8 mouse cellular contexts compared by ENCODE assay signal in genomic region chr7:116161544-116161943, GRCm38 (mm10).
DNase-seq lines count a peak whose midpoint lies in the region; ATAC-seq lines count a peak whose summit lies in the region.

No protein-coding gene starts in this region.

- peaks cover 8% of the 10 kb centered on the region; the same call in 1 of the 2 replicates for H3K4me1 ChIP-seq in heart, embryonic 10.5 days
- peaks cover under 1% of the 10 kb centered on the region; the same call in 1 of the 2 replicates for H3K4me1 ChIP-seq in midbrain, embryonic 10.5 days
- H3K4me1 ChIP-seq in stomach, embryonic 16.5 days (ENCODE audit: control insufficient read depth, insufficient read depth, low read length) = no peaks in the 10 kb centered on the region

- H3K27ac ChIP-seq in heart, embryonic 10.5 days = no peak overlapping the region
- no peak overlapping the region for H3K27ac ChIP-seq in midbrain, embryonic 10.5 days (replicated peaks)
- H3K27ac ChIP-seq in stomach, embryonic 16.5 days (ENCODE audit: low read length) = no peak overlapping the region

- H3K4me3 ChIP-seq in heart, embryonic 10.5 days = no peak overlapping the region
- H3K4me3 ChIP-seq in midbrain, embryonic 10.5 days = no peak overlapping the region
- no peak overlapping the region for H3K4me3 ChIP-seq in stomach, embryonic 16.5 days (replicated peaks; ENCODE audit: low read length)

- peaks cover 88% of the 10 kb centered on the region for H3K36me3 ChIP-seq in heart, embryonic 10.5 days
- H3K36me3 ChIP-seq in midbrain, embryonic 10.5 days = peaks cover 72% of the 10 kb centered on the region
- peaks cover 3% of the 10 kb centered on the region; the same call in 1 of the 2 replicates for H3K36me3 ChIP-seq in stomach, embryonic 16.5 days (ENCODE audit: control insufficient read depth, insufficient read depth, low read length)

- no peak overlapping the region for H3K9ac ChIP-seq in stomach, embryonic 16.5 days (ENCODE audit: low read length)

- ATAC-seq in stomach, embryonic 16.5 days (ENCODE audit: insufficient read depth, low FRiP score) = peak; percentile 35; the same call in 1 of the 2 replicates

- intact Hi-C loops in heart, postnatal 10 days (cut with DNase I) = loop anchor here (1.0 to 2.0 kb wide), 4 partner anchors 29 to 161 kb away; no protein-coding TSS in a partner anchor

- H3K4me2 ChIP-seq in stomach, embryonic 16.5 days (ENCODE audit: low read depth, low read length) = no peak overlapping the region

- 21% methylated on average over 5 of the region's 5 CpGs for WGBS in heart, embryonic 10.5 days
- 20% methylated on average over 5 of the region's 5 CpGs for WGBS in large intestine, adult 2 months
- WGBS in midbrain, embryonic 10.5 days = 27% methylated on average over 5 of the region's 5 CpGs
- 18% methylated on average over 5 of the region's 5 CpGs for WGBS in stomach, embryonic 16.5 days

- no peaks in the 10 kb centered on the region for H3K27me3 ChIP-seq in heart, embryonic 10.5 days (ENCODE audit: insufficient read depth, poor library complexity, severe bottlenecking)
- H3K27me3 ChIP-seq in midbrain, embryonic 10.5 days (ENCODE audit: low read depth, poor library complexity, severe bottlenecking) = no peaks in the 10 kb centered on the region
- H3K27me3 ChIP-seq in stomach, embryonic 16.5 days (ENCODE audit: control insufficient read depth, insufficient read depth, low read length) = no peaks in the 10 kb centered on the region

- no peaks in the 10 kb centered on the region for H3K9me3 ChIP-seq in heart, embryonic 10.5 days
- no peaks in the 10 kb centered on the region for H3K9me3 ChIP-seq in midbrain, embryonic 10.5 days (replicated peaks)
- H3K9me3 ChIP-seq in stomach, embryonic 16.5 days (replicated peaks; ENCODE audit: control insufficient read depth, low read length) = no peaks in the 10 kb centered on the region

- peak; percentile 11 to 70 for DNase-seq in heart, adult 18-20 months
- DNase-seq in heart, embryonic 10.5 days (ENCODE audit: low spot score) = no peak
- peak; percentile 26 for DNase-seq in MEL-GATA-1-ER (ENCODE audit: extremely low read depth, low read depth)
- DNase-seq in cerebellum, postnatal 14 days = peak; percentile 73 to 74
- DNase-seq in heart, postnatal 10 days = peak; percentile 51 to 73
- peak; percentile 21 for DNase-seq in large intestine, adult 2 months (ENCODE audit: low read depth, low spot score)
- DNase-seq in midbrain, embryonic 10.5 days (ENCODE audit: low spot score) = peak; percentile 57
